Mouse (Mus musculus) stomach, embryonic 15.5 days (tissue): ENCODE data around the gene Zfp981. TPM values are rescaled to one million over a fixed set of nuclear protein-coding genes. Genes with fewer than 3 reads are reported as not detected.
A peak's percentile ranks its signal among the peaks of the same experiment; 100 is the strongest.
"Not testable (repeated sequence)": the region's sequence is repeated elsewhere in the genome, so short reads cannot be mapped to it uniquely, and the experiment has no call there.

Source experiments
- ATAC-seq: fragments of 200-750 bp; cut with Nextera tagmentation; 2 replicates; pipeline ENCODE4 v1.8.0; 2017; ENCODE audit warnings: low read depth, moderate number of reproducible peaks, moderate TSS enrichment; ENCODE audit not compliant: insufficient read depth, low FRiP score
- H3K27ac ChIP-seq: fragments of 300-500 bp; sonication (generic); 2 replicates; pipeline ENCODE4 v1.5.1; 2015; ENCODE audit warnings: mild to moderate bottlenecking, inconsistent platforms
- H3K27me3 ChIP-seq: fragments of 300-500 bp; sonication (generic); replicated peaks from 2 replicates; pipeline ENCODE4 v1.6.1; 2015; ENCODE audit warnings: inconsistent platforms
- H3K36me3 ChIP-seq: fragments of 300-500 bp; sonication (generic); 2 replicates; pipeline ENCODE4 v1.6.1; 2015; ENCODE audit warnings: inconsistent platforms
- H3K4me1 ChIP-seq: fragments of 300-500 bp; sonication (generic); 2 replicates; pipeline ENCODE4 v1.6.1; 2015; ENCODE audit warnings: inconsistent platforms
- H3K4me2 ChIP-seq: fragments of 300-500 bp; sonication (generic); 2 replicates; pipeline ENCODE4 v1.6.1; 2015; ENCODE audit warnings: mild to moderate bottlenecking, inconsistent platforms
- H3K4me3 ChIP-seq: fragments of 300-500 bp; sonication (generic); replicated peaks from 2 replicates; pipeline ENCODE4 v1.5.1; 2015; ENCODE audit warnings: inconsistent platforms
- H3K9ac ChIP-seq: fragments of 300-500 bp; sonication (generic); 2 replicates; pipeline ENCODE4 v1.6.1; 2015; ENCODE audit warnings: inconsistent platforms
- H3K9me3 ChIP-seq: fragments of 300-500 bp; sonication (generic); 2 replicates; pipeline ENCODE4 v1.6.1; 2016; ENCODE audit warnings: inconsistent platforms
- WGBS: fragments of 180-500 bp; shearing (Covaris S2); methylation state at CpG from one replicate; pipeline ENCODE4 v1.1.7; 2015; 5-methylcytosine and 5-hydroxymethylcytosine counted together
- polyA plus RNA-seq: library from polyadenylated mRNA; unstranded; fragments of >200 nt; fragmentation: Nextera tagmentation; extraction: Ambion mirVana; gene quantifications from 2 replicates; pipeline ENCODE4 v1.2.1, GENCODE M21; 2015

Zfp981 gene
- 0.09 TPM in 1 of 2 replicates, not detected in the other for polyA plus RNA-seq

GRCm38 (mm10) chr4:146501727-146502126 is at the start of gene Zfp981:
Gene Zfp981 (plus strand): TSS chr4:146502027.
- 87% methylated on average over 4 of the region's 4 CpGs for WGBS
- H3K9me3 ChIP-seq, H3K36me3 ChIP-seq, H3K9ac ChIP-seq, ATAC-seq, H3K27ac ChIP-seq, H3K4me1 ChIP-seq, H3K4me2 ChIP-seq, H3K27me3 ChIP-seq, H3K4me3 ChIP-seq: not testable (repeated sequence)

DNA sequence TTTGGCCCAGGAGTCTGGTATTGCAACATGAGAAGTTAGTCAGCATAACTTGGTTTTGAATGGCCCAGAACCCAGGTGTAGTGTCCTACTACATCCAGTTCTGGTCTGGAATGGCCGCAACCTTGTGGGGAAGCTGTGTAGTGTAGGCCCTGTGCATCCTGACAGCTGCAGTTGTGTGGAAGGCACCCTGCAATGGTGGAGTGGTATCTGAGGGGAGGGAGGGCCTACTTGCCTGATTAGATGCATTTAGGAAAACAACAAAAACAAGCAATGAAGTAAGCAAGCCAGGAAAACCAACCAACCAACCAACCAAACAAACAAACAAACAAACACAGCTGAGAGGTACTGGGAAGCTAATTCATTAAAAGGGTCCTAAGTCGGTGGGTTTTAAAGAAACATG is 49.3 kb upstream of the Zfp981 start:
- not testable (repeated sequence) for H3K27me3 ChIP-seq, H3K36me3 ChIP-seq, H3K27ac ChIP-seq, H3K4me2 ChIP-seq, H3K4me3 ChIP-seq, H3K9ac ChIP-seq, ATAC-seq, H3K4me1 ChIP-seq
- 81% methylated on average over 2 of the region's 2 CpGs for WGBS
- H3K9me3 ChIP-seq = peaks cover 30% of the 10 kb centered on the region

DNA sequence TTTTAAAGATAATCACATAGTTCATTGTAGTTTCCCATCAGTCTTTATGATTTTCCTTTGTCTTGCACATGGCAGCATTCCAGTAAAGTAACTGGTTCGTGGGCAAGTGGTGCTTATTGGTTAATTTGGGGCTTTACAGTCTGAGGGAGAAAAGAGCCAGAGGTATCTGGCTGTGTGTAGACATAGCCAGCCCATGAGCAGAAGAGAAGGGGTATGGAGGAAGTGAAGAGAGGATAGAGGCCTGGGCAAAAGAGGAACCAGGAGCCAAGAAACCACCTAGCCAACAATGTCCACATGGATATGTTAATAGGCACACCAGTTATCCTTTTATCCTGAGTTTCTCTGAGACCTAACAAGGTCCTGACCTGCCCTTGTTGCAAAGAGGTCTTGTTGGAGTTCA is 47.7 kb upstream of the Zfp981 start:
- H3K9ac ChIP-seq, H3K27ac ChIP-seq, H3K4me1 ChIP-seq, H3K36me3 ChIP-seq, H3K27me3 ChIP-seq, H3K4me2 ChIP-seq, ATAC-seq, H3K4me3 ChIP-seq: not testable (repeated sequence)
- H3K9me3 ChIP-seq = peaks cover 34% of the 10 kb centered on the region
- WGBS = 66% methylated on average over 1 of the region's 1 CpGs

GRCm38 (mm10) chr4:146454896-146455295 is 46.9 kb upstream of the Zfp981 start:
- peak; percentile 15 for ATAC-seq
- Histone ChIP-seq H3K4me2 (no peak overlapping the region), H3K4me1 (no peaks in the 10 kb centered on the region), H3K36me3 (no peaks in the 10 kb centered on the region), H3K9ac (no peak overlapping the region), H3K4me3 (no peak overlapping the region), H3K27ac (no peak overlapping the region), H3K9me3 (peaks cover 34% of the 10 kb centered on the region), H3K27me3 (no peaks in the 10 kb centered on the region)
- 42% methylated on average over 2 of the region's 2 CpGs for WGBS

DNA sequence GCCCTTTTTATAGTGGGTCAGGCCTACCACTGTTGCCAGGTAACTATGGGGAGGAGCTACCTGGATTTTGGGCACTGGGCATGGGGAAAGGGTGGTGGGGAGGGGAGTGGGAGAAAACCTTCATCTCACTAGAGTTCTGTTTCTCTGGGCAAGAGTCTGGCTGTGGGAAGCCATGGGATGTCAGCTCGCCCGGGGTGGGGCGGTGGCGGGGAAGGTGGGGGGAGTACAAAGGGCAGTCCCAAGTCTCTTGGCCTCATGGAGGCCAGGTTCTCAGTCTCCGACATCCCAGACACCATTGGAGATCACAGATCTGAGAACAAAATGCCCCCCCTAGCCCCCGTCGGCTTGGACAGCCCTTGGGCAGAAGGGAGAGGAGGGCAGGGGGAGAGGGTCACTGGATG is 46.5 kb upstream of the Zfp981 start:
- Histone ChIP-seq H3K9me3 (peaks cover 34% of the 10 kb centered on the region), H3K4me3 (no peak overlapping the region), H3K4me1 (no peaks in the 10 kb centered on the region), H3K27ac (no peak overlapping the region), H3K27me3 (no peaks in the 10 kb centered on the region), H3K9ac (no peak overlapping the region), H3K4me2 (no peak overlapping the region), H3K36me3 (no peaks in the 10 kb centered on the region)
- ATAC-seq = peak; percentile 19
- 91% methylated on average over 7 of the region's 7 CpGs for WGBS

GRCm38 (mm10) chr4:146456061-146456726 is 45.6 kb upstream of the Zfp981 start:
- 72% methylated on average over 4 of the region's 4 CpGs for WGBS
- no peak overlapping the region for H3K4me2 ChIP-seq
- H3K9ac ChIP-seq = no peak overlapping the region
- H3K4me3 ChIP-seq = no peak overlapping the region
- peaks cover 34% of the 10 kb centered on the region for H3K9me3 ChIP-seq
- no peaks in the 10 kb centered on the region for H3K36me3 ChIP-seq
- no peaks in the 10 kb centered on the region for H3K27me3 ChIP-seq
- ATAC-seq = no peak
- no peaks in the 10 kb centered on the region for H3K4me1 ChIP-seq
- no peak overlapping the region for H3K27ac ChIP-seq

DNA sequence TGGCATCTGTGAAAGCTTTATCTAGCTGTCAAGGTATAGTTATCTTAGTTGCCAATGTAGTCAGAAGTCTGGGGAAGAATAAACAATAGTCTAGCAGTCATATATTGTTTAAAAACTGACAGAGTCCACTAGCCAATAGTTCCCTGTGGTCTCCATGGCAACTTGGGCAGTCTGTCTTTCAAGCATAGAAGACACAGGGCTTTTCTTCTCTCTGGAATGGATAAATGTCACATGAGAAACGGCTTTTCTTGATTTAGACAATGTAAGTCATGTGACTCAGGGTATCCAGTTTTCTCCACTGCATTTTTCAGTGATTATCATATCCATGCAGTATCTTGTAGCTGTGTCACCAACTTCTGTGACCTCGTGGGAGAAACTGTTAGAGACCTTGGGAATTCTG is 44.7 kb upstream of the Zfp981 start:
- peaks cover 34% of the 10 kb centered on the region for H3K9me3 ChIP-seq
- no peaks in the 10 kb centered on the region for H3K27me3 ChIP-seq
- no peaks in the 10 kb centered on the region for H3K4me1 ChIP-seq
- ATAC-seq = no peak
- no peak overlapping the region for H3K4me3 ChIP-seq
- H3K4me2 ChIP-seq = no peak overlapping the region
- H3K9ac ChIP-seq = no peak overlapping the region
- 60% methylated on average over 2 of the region's 2 CpGs for WGBS
- H3K36me3 ChIP-seq = no peaks in the 10 kb centered on the region
- H3K27ac ChIP-seq = no peak overlapping the region

DNA sequence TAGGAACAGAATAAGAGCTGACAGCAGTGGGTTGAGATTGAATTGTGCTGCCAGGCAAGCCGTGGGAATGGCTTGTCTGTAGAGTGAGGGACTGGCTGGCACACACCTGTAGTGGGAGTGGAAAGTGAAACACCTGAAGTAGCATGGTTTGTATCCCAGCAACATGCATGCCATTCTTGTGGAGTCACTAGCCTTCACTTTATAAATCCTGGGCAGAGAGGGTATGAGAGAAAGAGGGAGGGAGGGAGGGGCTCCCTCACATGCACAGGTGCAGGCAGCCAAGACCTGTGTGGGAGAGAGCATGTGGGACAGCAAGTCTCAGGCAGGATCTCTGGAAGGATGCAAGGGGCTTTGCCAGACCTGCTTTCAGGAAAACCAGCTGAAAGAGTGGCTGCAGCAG is 44.1 kb upstream of the Zfp981 start:
- Histone ChIP-seq H3K27me3 (no peaks in the 10 kb centered on the region), H3K9me3 (peaks cover 30% of the 10 kb centered on the region), H3K4me3 (no peak overlapping the region), H3K4me1 (no peaks in the 10 kb centered on the region), H3K36me3 (no peaks in the 10 kb centered on the region), H3K4me2 (no peak overlapping the region), H3K9ac (no peak overlapping the region), H3K27ac (no peak overlapping the region)
- 63% methylated on average over 1 of the region's 1 CpGs for WGBS
- ATAC-seq = no peak

DNA sequence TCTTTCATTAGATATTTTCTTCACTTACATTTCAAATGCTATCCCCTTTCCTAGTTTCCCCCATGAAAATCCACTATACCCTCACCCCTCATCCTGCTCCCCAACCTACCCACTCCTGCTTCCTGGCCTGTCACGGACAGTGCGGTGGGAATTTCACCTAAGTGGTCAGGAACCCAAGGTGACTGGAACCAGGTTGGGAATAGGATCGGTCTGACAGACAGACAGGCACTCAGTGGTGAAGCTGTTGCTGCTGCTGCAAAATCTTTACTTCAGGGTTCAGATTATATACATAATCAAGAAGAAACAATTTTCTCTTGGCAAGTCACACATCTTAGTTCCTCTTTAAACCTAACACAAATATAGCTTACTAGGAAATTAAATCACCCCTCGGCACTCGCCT is 42.0 kb upstream of the Zfp981 start:
- not testable (repeated sequence) for H3K4me3 ChIP-seq, H3K4me1 ChIP-seq, ATAC-seq, H3K27me3 ChIP-seq, H3K9ac ChIP-seq, H3K36me3 ChIP-seq, H3K27ac ChIP-seq, H3K4me2 ChIP-seq
- H3K9me3 ChIP-seq = peaks cover 29% of the 10 kb centered on the region
- WGBS = 82% methylated on average over 5 of the region's 5 CpGs

- not testable (repeated sequence) for H3K4me2 ChIP-seq, H3K4me1 ChIP-seq, ATAC-seq, H3K27me3 ChIP-seq, H3K27ac ChIP-seq, H3K36me3 ChIP-seq, H3K4me3 ChIP-seq, H3K9ac ChIP-seq
- H3K9me3 ChIP-seq = peaks cover 26% of the 10 kb centered on the region
- 79% methylated on average over 5 of the region's 5 CpGs for WGBS
Measured at GRCm38 (mm10) chr4:146460685-146461084, 41.1 kb upstream of the Zfp981 start.

DNA sequence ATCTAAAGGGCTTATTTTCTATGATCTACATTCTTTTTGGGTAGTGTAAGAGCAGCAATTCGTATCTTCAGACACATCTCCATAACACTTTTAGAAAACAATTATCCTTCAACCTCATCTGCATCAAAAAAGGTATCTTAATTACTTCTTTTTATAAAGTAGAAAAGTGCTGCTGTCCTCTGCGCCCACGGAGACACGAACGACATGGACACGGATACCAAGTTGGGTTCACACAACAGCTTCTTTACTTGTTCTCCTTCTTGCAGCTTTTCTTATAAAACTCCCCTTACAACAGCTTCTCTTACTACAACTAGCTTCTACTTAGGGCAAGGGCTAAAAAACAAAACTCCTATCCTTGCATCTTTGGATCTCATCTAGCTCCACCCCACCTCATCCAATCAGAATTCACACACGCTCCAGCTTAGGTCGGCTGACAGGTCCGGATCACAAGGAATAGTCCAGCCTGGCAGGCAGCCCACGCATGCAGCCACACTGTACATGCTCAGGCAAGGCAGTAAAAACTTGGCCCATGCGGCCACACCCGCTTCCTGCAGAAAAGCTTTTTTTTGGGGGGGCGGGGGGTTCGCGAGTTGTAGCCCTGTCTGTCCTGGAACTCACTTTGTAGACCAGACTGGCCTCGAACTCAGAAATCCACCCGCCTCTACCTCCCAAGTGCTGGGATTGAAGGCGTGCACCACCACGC is 38.0 kb upstream of the Zfp981 start:
- not testable (repeated sequence) for H3K27ac ChIP-seq, H3K9me3 ChIP-seq, ATAC-seq, H3K4me2 ChIP-seq, H3K4me3 ChIP-seq, H3K9ac ChIP-seq, H3K36me3 ChIP-seq, H3K27me3 ChIP-seq, H3K4me1 ChIP-seq
- WGBS = 88% methylated on average over 19 of the region's 19 CpGs

DNA sequence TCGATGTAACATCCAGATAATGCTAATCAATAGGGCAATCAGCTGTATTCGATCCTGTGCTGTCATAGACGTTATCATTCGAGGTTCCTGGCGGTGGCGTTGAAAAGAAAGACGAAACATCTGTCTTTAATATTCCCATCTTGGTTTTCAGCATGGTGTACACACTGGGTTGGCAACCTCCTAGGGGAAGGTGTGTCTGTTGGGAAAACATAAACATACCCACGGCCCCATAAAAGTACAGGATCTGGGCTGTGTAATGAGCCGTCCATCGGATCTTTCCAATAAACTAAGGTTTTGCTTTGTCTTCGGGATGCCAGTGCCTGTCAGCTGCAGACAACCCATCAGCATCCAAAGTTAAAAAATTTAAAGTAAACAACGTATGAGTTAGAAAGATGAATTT is 31.8 kb upstream of the Zfp981 start:
- not testable (repeated sequence) for H3K4me2 ChIP-seq, H3K27me3 ChIP-seq, H3K36me3 ChIP-seq, H3K27ac ChIP-seq, H3K4me3 ChIP-seq, H3K9ac ChIP-seq, ATAC-seq, H3K4me1 ChIP-seq
- H3K9me3 ChIP-seq = peaks cover 12% of the 10 kb centered on the region; the same call in 1 of the 2 replicates
- WGBS = 94% methylated on average over 11 of the region's 12 CpGs
